Mouse (Mus musculus) embryonic facial prominence, embryonic 15.5 days (tissue): ENCODE results near the gene Ncr1. TPM values are rescaled to one million over a fixed set of nuclear protein-coding genes. Genes with fewer than 3 reads are reported as not detected.
"Not testable (repeated sequence)": the region's sequence is repeated elsewhere in the genome, so short reads cannot be mapped to it uniquely, and the experiment has no call there.

Source experiments
- ATAC-seq: fragments of 200-750 bp; cut with Nextera tagmentation; 2 replicates; pipeline ENCODE4 v1.8.0; 2017; ENCODE audit warnings: low read depth, moderate TSS enrichment; ENCODE audit not compliant: insufficient number of reproducible peaks, low FRiP score, low TSS enrichment
- H3K27ac ChIP-seq: fragments of 300-500 bp; sonication (generic); replicated peaks from 2 replicates; pipeline ENCODE4 v1.5.1; 2015; ENCODE audit warnings: mild to moderate bottlenecking, inconsistent platforms
- H3K27me3 ChIP-seq: fragments of 300-500 bp; sonication (generic); 2 replicates; pipeline ENCODE4 v1.6.1; 2015; ENCODE audit warnings: inconsistent platforms
- H3K36me3 ChIP-seq: fragments of 300-500 bp; sonication (generic); 2 replicates; pipeline ENCODE4 v1.6.1; 2015; ENCODE audit warnings: mild to moderate bottlenecking, inconsistent platforms
- H3K4me1 ChIP-seq: fragments of 300-500 bp; sonication (generic); 2 replicates; pipeline ENCODE4 v1.6.1; 2015; ENCODE audit warnings: inconsistent platforms
- H3K4me2 ChIP-seq: fragments of 300-500 bp; sonication (generic); replicated peaks from 2 replicates; pipeline ENCODE4 v1.6.1; 2015; ENCODE audit warnings: mild to moderate bottlenecking, inconsistent platforms
- H3K4me3 ChIP-seq: fragments of 300-500 bp; sonication (generic); replicated peaks from 2 replicates; pipeline ENCODE4 v1.5.1; 2015; ENCODE audit warnings: mild to moderate bottlenecking, inconsistent platforms
- H3K9ac ChIP-seq: fragments of 300-500 bp; sonication (generic); 2 replicates; pipeline ENCODE4 v1.6.1; 2015; ENCODE audit warnings: inconsistent platforms
- H3K9me3 ChIP-seq: fragments of 300-500 bp; sonication (generic); replicated peaks from 2 replicates; pipeline ENCODE4 v1.6.1; 2016; ENCODE audit warnings: inconsistent platforms
- WGBS: fragments of 180-500 bp; shearing (Covaris S2); methylation state at CpG from one replicate; pipeline ENCODE4 v1.1.7; 2015; 5-methylcytosine and 5-hydroxymethylcytosine counted together
- microRNA-seq: library from miRNA; unstranded; fragments of <30 nt; microRNA quantifications from one replicate; pipeline ENCODE4, GENCODE M21; 2016; ENCODE audit warnings: borderline number of aligned reads
- polyA plus RNA-seq: library from polyadenylated mRNA; unstranded; fragments of >200 nt; fragmentation: Nextera tagmentation; extraction: Ambion mirVana; gene quantifications from 2 replicates; pipeline ENCODE4 v1.2.1, GENCODE M21; 2015

Ncr1 gene
- not detected in 2 replicates for polyA plus RNA-seq

DNA sequence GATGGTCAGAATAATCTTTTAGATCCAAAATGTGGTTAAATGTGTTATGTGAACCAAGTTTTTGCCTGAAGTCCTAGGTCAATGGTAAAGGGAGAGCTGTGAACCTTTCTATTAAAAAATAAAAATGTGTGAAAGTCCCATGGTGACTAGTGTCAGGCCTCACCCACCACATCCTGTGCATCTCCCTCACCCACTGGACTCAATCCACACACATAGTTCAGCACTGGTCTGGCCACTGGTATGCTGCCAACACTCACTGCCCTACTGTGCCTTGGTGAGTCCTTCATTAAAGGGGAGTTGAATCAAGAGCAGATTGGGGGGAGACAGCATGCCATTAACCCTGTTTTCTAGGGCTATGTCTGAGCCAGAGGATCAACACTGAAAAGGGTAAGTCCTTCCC is at the start of gene Ncr1:
Gene Ncr1 (plus strand): TSS at position 216 of the 400 bp plus-strand sequence.
- Histone ChIP-seq H3K27me3 (no peaks in the 10 kb centered on the region), H3K4me3 (no peak within 1 kb of the TSS), H3K4me2 (no peak within 1 kb of the TSS), H3K9ac (no peak within 1 kb of the TSS), H3K27ac (no peak within 1 kb of the TSS), H3K9me3 (no peaks in the 10 kb centered on the region), H3K4me1 (no peaks in the 10 kb centered on the region), H3K36me3 (no peaks in the 10 kb centered on the region)
- no peak for ATAC-seq

GRCm38 (mm10) chr7:4292638-4293037 is 44.9 kb upstream of the Ncr1 start:
- H3K4me3 ChIP-seq: no peak overlapping the region
- H3K4me1 ChIP-seq: no peaks in the 10 kb centered on the region
- H3K9ac ChIP-seq: no peak overlapping the region
- 69% methylated on average over 5 of the region's 5 CpGs for WGBS
- no peaks in the 10 kb centered on the region for H3K27me3 ChIP-seq
- H3K4me2 ChIP-seq: no peak overlapping the region
- no peak overlapping the region for H3K27ac ChIP-seq
- no peaks in the 10 kb centered on the region for H3K36me3 ChIP-seq
- ATAC-seq: no peak
- H3K9me3 ChIP-seq: no peaks in the 10 kb centered on the region

GRCm38 (mm10) chr7:4297189-4297588 is 40.3 kb upstream of the Ncr1 start:
- no peak overlapping the region for H3K9ac ChIP-seq
- no peaks in the 10 kb centered on the region for H3K27me3 ChIP-seq
- no peak overlapping the region for H3K4me3 ChIP-seq
- 29% methylated on average over 1 of the region's 1 CpGs for WGBS
- no peaks in the 10 kb centered on the region for H3K4me1 ChIP-seq
- H3K27ac ChIP-seq: no peak overlapping the region
- no peak for ATAC-seq
- H3K36me3 ChIP-seq: no peaks in the 10 kb centered on the region
- H3K4me2 ChIP-seq: no peak overlapping the region
- no peaks in the 10 kb centered on the region for H3K9me3 ChIP-seq

GRCm38 (mm10) chr7:4300166-4300565 is 37.4 kb upstream of the Ncr1 start:
- H3K9me3 ChIP-seq: no peaks in the 10 kb centered on the region
- H3K4me2 ChIP-seq: no peak overlapping the region
- H3K4me1 ChIP-seq: no peaks in the 10 kb centered on the region
- H3K4me3 ChIP-seq: no peak overlapping the region
- no peaks in the 10 kb centered on the region for H3K27me3 ChIP-seq
- H3K36me3 ChIP-seq: no peaks in the 10 kb centered on the region
- ATAC-seq: no peak
- no peak overlapping the region for H3K27ac ChIP-seq
- H3K9ac ChIP-seq: no peak overlapping the region

GRCm38 (mm10) chr7:4303457-4303856 is 34.1 kb upstream of the Ncr1 start:
- H3K9me3 ChIP-seq: no peaks in the 10 kb centered on the region
- ATAC-seq: no peak
- no peak overlapping the region for H3K27ac ChIP-seq
- no peak overlapping the region for H3K4me2 ChIP-seq
- H3K4me3 ChIP-seq: no peak overlapping the region
- WGBS: 89% methylated on average over 1 of the region's 1 CpGs
- H3K9ac ChIP-seq: no peak overlapping the region
- H3K4me1 ChIP-seq: no peaks in the 10 kb centered on the region
- H3K36me3 ChIP-seq: no peaks in the 10 kb centered on the region
- H3K27me3 ChIP-seq: no peaks in the 10 kb centered on the region

- not testable (repeated sequence) for H3K4me3 ChIP-seq, ATAC-seq, H3K27me3 ChIP-seq, H3K36me3 ChIP-seq, H3K4me2 ChIP-seq, H3K27ac ChIP-seq, H3K4me1 ChIP-seq, H3K9ac ChIP-seq, H3K9me3 ChIP-seq
- WGBS: 81% methylated on average over 2 of the region's 2 CpGs
Measured at GRCm38 (mm10) chr7:4313109-4313508, 24.4 kb upstream of the Ncr1 start.

GRCm38 (mm10) chr7:4313531-4313930 is 24.0 kb upstream of the Ncr1 start:
- H3K4me1 ChIP-seq, H3K4me3 ChIP-seq, ATAC-seq, H3K9me3 ChIP-seq, H3K36me3 ChIP-seq, H3K27me3 ChIP-seq, H3K27ac ChIP-seq, H3K4me2 ChIP-seq, H3K9ac ChIP-seq: not testable (repeated sequence)
- WGBS: 79% methylated on average over 3 of the region's 3 CpGs

- Histone ChIP-seq H3K4me3 (no peak overlapping the region), H3K4me2 (no peak overlapping the region), H3K27ac (no peak overlapping the region), H3K36me3 (no peaks in the 10 kb centered on the region), H3K9ac (no peak overlapping the region), H3K4me1 (no peaks in the 10 kb centered on the region), H3K27me3 (no peaks in the 10 kb centered on the region), H3K9me3 (no peaks in the 10 kb centered on the region)
- no peak for ATAC-seq
- WGBS: 65% methylated on average over 2 of the region's 2 CpGs
Measured at GRCm38 (mm10) chr7:4323301-4323700, 14.2 kb upstream of the Ncr1 start.

DNA sequence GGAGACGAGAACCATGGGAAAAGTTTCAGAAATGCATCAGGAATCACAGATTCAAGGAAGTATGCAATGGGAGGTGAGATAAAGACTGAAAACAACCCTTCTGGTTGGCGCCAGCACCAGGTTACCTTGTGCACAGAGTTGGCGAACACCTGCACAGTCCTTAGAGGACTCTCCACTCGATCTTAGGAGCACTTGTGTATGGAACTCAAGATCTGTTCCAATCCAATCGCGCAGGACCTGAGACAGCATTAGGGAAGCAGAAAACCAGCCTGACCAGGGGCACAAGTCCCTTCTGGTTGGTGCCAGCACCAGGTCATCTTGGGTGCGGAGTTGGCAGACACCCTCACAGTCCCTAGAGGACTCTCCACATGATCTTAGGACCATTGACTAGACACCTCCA is 36.0 kb downstream of the Ncr1 start:
- H3K4me2 ChIP-seq: no peak overlapping the region
- no peak for ATAC-seq
- whole genome bisulfite sequencing: 79% methylated on average over 7 of the region's 7 CpGs

More for the DNA sequence above, 36.0 kb downstream of the Ncr1 start:
- Histone ChIP-seq H3K27me3 (no peaks in the 10 kb centered on the region), H3K36me3 (no peaks in the 10 kb centered on the region), H3K9ac (no peak overlapping the region), H3K9me3 (no peaks in the 10 kb centered on the region), H3K4me1 (no peaks in the 10 kb centered on the region), H3K4me3 (no peak overlapping the region), H3K27ac (no peak overlapping the region)

Small RNAs within 50 kb of the gene (microRNA-seq; reads per million reads assigned to microRNA genes)
- gene Gm24752: not detected
- not detected for gene Gm25349

Other genes with a start within 250 kb of the Ncr1 start
- gene Ttyh1, start 218.3 kb upstream of the Ncr1 start, polyA plus RNA-seq: 6.2 and 6.7 TPM in 2 replicates
- gene Leng8, start 200.7 kb upstream of the Ncr1 start, polyA plus RNA-seq: 64.4 and 82.2 TPM in 2 replicates
- 5.8 and 6.1 TPM in 2 replicates for gene Leng9, start 187.3 kb upstream of the Ncr1 start, polyA plus RNA-seq
- 63.2 and 65.0 TPM in 2 replicates for gene Cdc42ep5, start 172.9 kb upstream of the Ncr1 start, polyA plus RNA-seq
- gene Lilra5, start 100.0 kb upstream of the Ncr1 start, polyA plus RNA-seq: 0.14 TPM in 1 of 2 replicates, not detected in the other
- 0.11 TPM in 1 of 2 replicates, not detected in the other for gene Gp6, start 60.0 kb downstream of the Ncr1 start, polyA plus RNA-seq
- gene Rdh13, start 107.9 kb downstream of the Ncr1 start, polyA plus RNA-seq: 24.4 and 25.3 TPM in 2 replicates
- gene Eps8l1, start 123.0 kb downstream of the Ncr1 start, polyA plus RNA-seq: 13.6 and 17.6 TPM in 2 replicates
- gene Ppp1r12c, start 164.0 kb downstream of the Ncr1 start, polyA plus RNA-seq: 52.5 and 57.2 TPM in 2 replicates
- gene Tnnt1, start 178.7 kb downstream of the Ncr1 start, polyA plus RNA-seq: 290 and 382 TPM in 2 replicates
- gene Tnni3, start 186.5 kb downstream of the Ncr1 start, polyA plus RNA-seq: 5.1 and 5.9 TPM in 2 replicates
- gene Dnaaf3, start 194.7 kb downstream of the Ncr1 start, polyA plus RNA-seq: 4.4 and 7.8 TPM in 2 replicates
- 9.1 and 10.7 TPM in 2 replicates for gene Syt5, start 209.8 kb downstream of the Ncr1 start, polyA plus RNA-seq